Mouse (Mus musculus) midbrain, postnatal 0 days (tissue): ENCODE results near the gene Dio2. TPM values are rescaled to one million over a fixed set of nuclear protein-coding genes. Genes with fewer than 3 reads are reported as not detected.

Experiments used
- ATAC-seq: fragments of 200-750 bp; cut with Nextera tagmentation; 2 replicates; pipeline ENCODE4 v1.8.0; 2017; ENCODE audit warnings: moderate number of reproducible peaks, mild to moderate bottlenecking, moderate TSS enrichment, moderate library complexity; ENCODE audit not compliant: low FRiP score
- DNase-seq: peaks from one replicate; pipeline ENCODE4 v3.0.0-alpha.2; 2015; ENCODE audit warnings: low spot score
- H3K27ac ChIP-seq: fragments of 300-500 bp; sonication (generic); 2 replicates; pipeline ENCODE4 v1.5.1; 2014; ENCODE audit warnings: low read depth, mild to moderate bottlenecking, low read length, mixed read lengths
- H3K27me3 ChIP-seq: fragments of 300-500 bp; sonication (generic); 2 replicates; pipeline ENCODE4 v1.6.1; 2014; ENCODE audit warnings: low read length, control low read depth, mixed read lengths; ENCODE audit not compliant: insufficient read depth
- H3K36me3 ChIP-seq: fragments of 300-500 bp; sonication (generic); 2 replicates; pipeline ENCODE4 v1.6.1; 2014; ENCODE audit warnings: low read length, control low read depth, mixed read lengths; ENCODE audit not compliant: insufficient read depth
- H3K4me1 ChIP-seq: fragments of 300-500 bp; sonication (generic); 2 replicates; pipeline ENCODE4 v1.6.1; 2014; ENCODE audit warnings: mild to moderate bottlenecking, control low read depth, antibody characterized with exemption, low read length, mixed read lengths; ENCODE audit not compliant: insufficient read depth
- H3K4me2 ChIP-seq: fragments of 300-500 bp; sonication (generic); 2 replicates; pipeline ENCODE4 v1.6.1; 2014; ENCODE audit warnings: low read depth, mild to moderate bottlenecking, low read length, mixed read lengths; ENCODE audit not compliant: poor library complexity, severe bottlenecking
- H3K4me3 ChIP-seq: fragments of 300-500 bp; sonication (generic); 2 replicates; pipeline ENCODE4 v1.5.1; 2014; ENCODE audit warnings: low read depth, mild to moderate bottlenecking, low read length, moderate library complexity
- H3K9ac ChIP-seq: fragments of 300-500 bp; sonication (generic); replicated peaks from 2 replicates; pipeline ENCODE4 v1.6.1; 2014; ENCODE audit warnings: mild to moderate bottlenecking, low read length, moderate library complexity, mixed read lengths; ENCODE audit not compliant: poor library complexity, severe bottlenecking
- H3K9me3 ChIP-seq: fragments of 300-500 bp; sonication (generic); 2 replicates; pipeline ENCODE4 v1.6.1; 2016; ENCODE audit warnings: low read length, control low read depth
- CTCF ChIP-seq: IDR thresholded peaks from 2 replicates; pipeline ENCODE4 v1.5.1; 2016; ENCODE audit warnings: antibody characterized with exemption, mild to moderate bottlenecking
- WGBS: fragments of 180-500 bp; shearing (Covaris S2); extraction: QIAGEN DNeasy Blood & Tissue Kit; methylation state at CpG from one replicate; pipeline ENCODE4 v1.1.7; 2014; 5-methylcytosine and 5-hydroxymethylcytosine counted together
- polyA plus RNA-seq: library from polyadenylated mRNA; unstranded; fragments of >200 nt; fragmentation: Nextera tagmentation; extraction: Ambion mirVana; gene quantifications from 2 replicates; pipeline ENCODE4 v1.2.1, GENCODE M21; 2015
- total RNA-seq: library from RNA; depleted of rRNA; stranded (reverse); fragments of >200 nt; gene quantifications from 2 replicates; pipeline ENCODE4 v1.2.3, GENCODE M21; 2014; rRNA removed

The Dio2 gene
- total RNA-seq (0.57 and 0.82 TPM in 2 replicates), polyA plus RNA-seq (0.17 and 0.25 TPM in 2 replicates)

GRCm38 (mm10) chr12:90738388-90739223 lies at the start of gene Dio2:
Gene Dio2 (minus strand): TSS chr12:90738438.
- no peak within 1 kb of the TSS for H3K9ac ChIP-seq
- 15% methylated on average over 10 of the region's 10 CpGs for WGBS
- peak within 1 kb of the TSS; percentile 16 for H3K4me3 ChIP-seq

GRCm38 (mm10) chr12:90781438-90781837 lies 43.2 kb upstream of the Dio2 start:
- no peaks in the 10 kb centered on the region for H3K4me1 ChIP-seq
- H3K9me3 ChIP-seq = no peaks in the 10 kb centered on the region
- H3K9ac ChIP-seq = no peak overlapping the region
- DNase-seq = no peak
- no peak for ATAC-seq
- H3K27me3 ChIP-seq = no peaks in the 10 kb centered on the region
- 74% methylated on average over 4 of the region's 4 CpGs for WGBS
- no peak overlapping the region for H3K4me2 ChIP-seq
- H3K27ac ChIP-seq = no peak overlapping the region
- no peak overlapping the region for H3K4me3 ChIP-seq
- TF ChIP-seq CTCF = no peak
- no peaks in the 10 kb centered on the region for H3K36me3 ChIP-seq

More at GRCm38 (mm10) chr12:90738388-90739223, at the start of gene Dio2:
- no peak for TF ChIP-seq CTCF
- Histone ChIP-seq H3K36me3 (no peaks in the 10 kb centered on the region), H3K4me2 (peak within 1 kb of the TSS; percentile 38), H3K27ac (no peak within 1 kb of the TSS), H3K4me1 (no peaks in the 10 kb centered on the region), H3K27me3 (no peaks in the 10 kb centered on the region), H3K9me3 (no peaks in the 10 kb centered on the region)
- ATAC-seq = no peak
- DNase-seq = no peak

DNA sequence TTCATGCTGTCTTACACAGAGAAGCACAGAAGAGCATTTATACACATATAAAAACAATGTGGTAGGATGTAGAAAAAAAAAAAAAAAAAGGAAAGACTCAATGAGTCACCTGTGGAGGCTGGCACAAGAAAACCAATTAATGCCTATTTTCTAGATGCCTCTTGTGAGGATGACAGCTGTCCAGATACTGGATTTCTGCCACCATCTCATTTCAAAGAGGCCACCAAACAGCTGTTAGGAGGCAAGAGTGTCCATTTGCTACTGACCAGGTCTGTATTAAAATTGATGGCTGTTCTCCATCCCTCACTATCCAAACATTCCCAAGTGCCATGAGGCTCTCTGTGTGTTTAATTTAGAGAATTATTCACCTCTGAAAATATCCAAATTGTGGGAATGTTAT lies 6.5 kb upstream of the Dio2 start:
- Histone ChIP-seq H3K27me3 (no peaks in the 10 kb centered on the region), H3K4me2 (no peak overlapping the region), H3K27ac (no peak overlapping the region), H3K9ac (no peak overlapping the region), H3K4me1 (no peaks in the 10 kb centered on the region), H3K9me3 (no peaks in the 10 kb centered on the region), H3K4me3 (no peak overlapping the region), H3K36me3 (no peaks in the 10 kb centered on the region)
- no peak for DNase-seq
- ATAC-seq = no peak
- TF ChIP-seq CTCF = no peak

DNA sequence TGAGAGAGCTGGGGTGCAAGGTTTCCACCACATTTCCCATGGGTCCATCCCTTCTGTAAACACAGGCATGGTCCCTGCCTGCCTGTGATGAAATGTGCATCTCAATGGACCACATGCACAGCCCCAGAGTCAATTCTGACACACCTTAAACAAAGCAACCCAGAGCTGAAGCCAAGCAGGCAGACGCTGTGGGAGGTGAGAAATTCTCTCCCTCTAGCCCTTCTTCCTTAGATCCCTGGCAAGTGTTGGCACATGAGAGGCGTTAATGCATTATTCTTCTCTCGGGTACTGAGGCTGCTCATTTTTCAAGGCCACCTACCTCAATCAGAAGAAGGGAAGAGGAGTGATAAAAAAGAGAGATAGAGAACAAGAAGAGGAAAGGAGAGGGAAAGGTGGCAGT lies 5.4 kb upstream of the Dio2 start:
- Histone ChIP-seq H3K9ac (no peak overlapping the region), H3K27ac (no peak overlapping the region), H3K4me1 (no peaks in the 10 kb centered on the region), H3K36me3 (no peaks in the 10 kb centered on the region), H3K4me2 (no peak overlapping the region), H3K9me3 (no peaks in the 10 kb centered on the region), H3K27me3 (no peaks in the 10 kb centered on the region), H3K4me3 (no peak overlapping the region)
- no peak for DNase-seq
- no peak for TF ChIP-seq CTCF
- ATAC-seq = no peak
- WGBS = 70% methylated on average over 3 of the region's 3 CpGs

- no peak overlapping the region for H3K9ac ChIP-seq
- no peaks in the 10 kb centered on the region for H3K27me3 ChIP-seq
- H3K4me1 ChIP-seq = no peaks in the 10 kb centered on the region
- H3K27ac ChIP-seq = no peak overlapping the region
- no peak overlapping the region for H3K4me2 ChIP-seq
- H3K9me3 ChIP-seq = no peaks in the 10 kb centered on the region
- DNase-seq (peak; percentile 52), ATAC-seq (no peak)
- peak; percentile 61 for TF ChIP-seq CTCF
- H3K4me3 ChIP-seq = no peak overlapping the region
- no peaks in the 10 kb centered on the region for H3K36me3 ChIP-seq
- 38% methylated on average over 2 of the region's 2 CpGs for WGBS
These were observed 2.2 kb upstream of the Dio2 start for GRCm38 (mm10) chr12:90740468-90740867.

DNA sequence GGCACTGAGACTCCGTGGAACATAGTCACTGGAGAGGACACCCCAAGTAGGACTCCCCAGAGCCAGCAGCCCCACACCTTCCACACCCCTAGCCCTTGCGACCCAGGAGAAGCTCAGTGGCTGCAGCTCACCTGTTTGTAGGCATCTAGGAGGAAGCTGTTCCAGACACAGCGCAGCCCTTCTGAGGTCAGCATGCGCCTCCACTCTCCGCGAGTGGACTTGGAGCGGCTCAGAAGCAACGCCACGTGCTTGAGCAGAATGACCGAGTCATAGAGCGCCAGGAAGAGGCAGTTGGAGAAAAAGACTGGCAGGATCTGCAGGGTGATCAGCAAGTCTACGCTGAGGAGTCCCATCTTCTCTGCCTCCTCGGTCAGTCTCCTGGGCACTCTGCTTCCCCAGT lies 306 bp downstream of the Dio2 start:
- Histone ChIP-seq H3K4me2 (peak overlapping the region; percentile 38; the same call in 1 of the 2 replicates), H3K4me3 (no peak overlapping the region), H3K27me3 (no peaks in the 10 kb centered on the region), H3K9ac (no peak overlapping the region), H3K27ac (no peak overlapping the region), H3K9me3 (no peaks in the 10 kb centered on the region), H3K36me3 (no peaks in the 10 kb centered on the region), H3K4me1 (no peaks in the 10 kb centered on the region)
- TF ChIP-seq CTCF = no peak
- 83% methylated on average over 13 of the region's 13 CpGs for WGBS
- ATAC-seq (no peak), DNase-seq (no peak)
